Mouse (Mus musculus) lung, postnatal 0 days (tissue): Measurements from ENCODE around the gene 4932438H23Rik.
A peak's percentile ranks its signal among the peaks of the same experiment; 100 is the strongest.

Experiments
- CTCF ChIP-seq: IDR thresholded peaks from 2 replicates; pipeline ENCODE4 v1.5.1; 2016; ENCODE audit warnings: antibody characterized with exemption, mild to moderate bottlenecking
- EP300 ChIP-seq: IDR thresholded peaks from 2 replicates; pipeline ENCODE4 v1.6.1; 2016; ENCODE audit warnings: antibody characterized with exemption, mild to moderate bottlenecking, control low read depth

DNA sequence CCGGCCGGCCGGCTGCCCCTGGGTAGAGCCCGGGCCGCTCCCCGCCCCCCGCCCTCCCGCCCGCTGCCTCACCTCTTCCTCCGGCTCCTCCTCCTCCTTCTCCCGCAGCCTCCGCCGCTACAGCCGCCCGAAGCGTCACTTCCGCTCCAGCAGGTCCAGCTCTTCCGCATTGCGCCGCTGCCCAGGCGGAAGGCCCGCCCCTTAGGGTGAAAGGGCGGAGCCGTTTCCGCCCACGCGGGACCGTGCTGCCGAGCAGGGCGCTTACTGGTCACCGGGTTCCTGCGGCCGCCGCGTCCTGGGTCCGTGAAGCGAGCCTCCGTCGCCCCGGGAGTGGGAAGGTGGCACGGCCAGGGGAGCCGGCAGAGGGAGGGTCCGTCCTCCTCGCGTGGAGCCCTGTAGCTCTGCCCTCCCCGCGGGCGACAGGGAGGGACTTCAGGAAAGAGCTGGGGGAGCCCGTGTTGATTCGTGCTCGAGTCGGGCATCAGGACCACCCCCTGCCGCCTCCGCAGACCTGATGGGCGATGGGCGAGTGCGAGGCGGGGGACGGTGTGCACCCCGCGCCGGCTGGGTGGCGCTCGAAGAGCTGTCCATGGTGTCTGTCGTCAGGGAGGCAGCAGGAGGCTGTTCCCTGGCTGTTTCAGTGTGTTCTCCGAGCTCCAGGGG, 83.8 kb downstream of the 4932438H23Rik start, which contains the start of gene Synj1:
- TF ChIP-seq EP300, result no peak
- peak; percentile 38 for TF ChIP-seq CTCF
